Mouse (Mus musculus) adrenal gland, postnatal 14 days (tissue): ENCODE measurements at regions not wholly inside any gene's neighbourhood (a gene's known extent, or its start where the extent isn't known, plus 50 kb on each side); places are given as distances from the start of the nearest gene placed in this dataset.

Experiments
- DNase-seq: peaks from one replicate; pipeline ENCODE4 v3.0.0; 2021; ENCODE audit warnings: mixed read lengths

DNA sequence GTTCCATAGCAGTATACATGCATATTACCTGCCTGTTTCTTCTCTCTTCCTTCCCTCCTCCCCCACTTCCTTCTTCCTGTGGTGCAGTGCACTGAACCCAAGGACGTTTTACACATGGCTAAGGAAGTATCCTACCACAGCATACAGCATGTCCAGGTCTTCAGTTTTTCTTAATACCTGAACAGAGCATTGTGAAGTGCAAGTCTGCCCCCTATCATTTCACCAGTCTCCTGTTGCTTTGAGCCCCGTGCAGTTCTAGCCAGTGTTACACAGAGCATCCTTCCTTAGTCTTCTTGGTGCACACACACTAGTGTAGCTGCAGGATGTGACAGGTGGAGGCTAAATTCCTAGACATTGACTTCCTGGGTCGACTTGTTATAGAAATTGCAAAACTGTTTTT lies 53.7 kb upstream of the Foxb1 start:
- no peak for DNase-seq

DNA sequence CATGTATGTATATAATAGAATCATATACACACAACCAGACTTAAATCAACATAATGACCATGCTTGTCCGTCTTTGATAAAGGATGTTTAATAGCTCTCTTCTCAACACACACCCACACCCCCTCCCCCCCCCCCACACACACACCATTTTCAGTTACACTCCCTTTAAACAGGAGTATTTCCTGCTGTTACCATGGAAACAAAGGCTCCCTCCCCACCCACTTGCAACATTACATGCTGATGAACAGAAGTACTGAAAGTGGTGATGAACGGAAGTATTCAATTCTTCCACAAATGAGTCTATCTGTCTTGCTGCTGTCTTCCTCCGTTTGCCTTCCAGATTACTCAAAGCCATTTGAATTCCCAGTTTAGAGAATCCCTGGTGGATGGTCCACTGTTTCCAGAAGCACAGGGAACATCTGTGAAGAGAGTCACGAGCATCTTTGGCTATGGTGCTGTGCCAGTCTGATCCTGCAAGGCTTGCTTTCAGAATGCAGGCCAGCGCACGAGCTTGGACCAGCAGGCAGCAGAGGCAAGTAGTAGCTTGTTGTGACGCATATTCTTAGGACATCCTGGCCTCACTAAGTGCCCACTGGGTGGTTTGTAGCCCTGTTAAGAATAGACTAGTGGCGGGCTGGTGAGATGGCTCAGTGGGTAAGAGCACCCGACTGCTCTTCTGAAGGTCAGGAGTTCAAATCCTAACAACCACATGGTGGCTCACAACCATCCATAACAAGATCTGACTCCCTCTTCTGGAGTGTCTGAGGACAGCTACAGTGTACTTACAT lies 62.6 kb upstream of the Foxb1 start:
- DNase-seq, result no peak

DNA sequence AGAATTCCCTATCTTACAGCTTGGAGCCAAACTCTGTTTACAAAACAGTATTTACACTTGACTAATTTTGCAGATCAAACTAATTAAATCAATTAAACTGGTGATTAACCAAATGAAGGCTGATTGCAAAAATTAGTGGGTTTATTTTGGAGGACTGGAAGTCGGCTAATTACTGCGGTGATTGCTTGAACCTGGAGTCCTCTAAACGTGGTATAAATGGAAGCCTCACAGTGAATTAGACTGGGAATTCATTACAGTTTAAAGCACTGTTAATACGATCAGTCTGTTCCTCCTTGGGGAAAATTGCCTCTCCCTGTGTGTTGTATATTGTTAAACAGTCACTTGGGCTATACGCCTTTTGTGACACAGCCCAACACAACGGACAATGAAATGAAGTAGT lies 67.7 kb upstream of the Foxb1 start:
- no peak for DNase-seq

DNA sequence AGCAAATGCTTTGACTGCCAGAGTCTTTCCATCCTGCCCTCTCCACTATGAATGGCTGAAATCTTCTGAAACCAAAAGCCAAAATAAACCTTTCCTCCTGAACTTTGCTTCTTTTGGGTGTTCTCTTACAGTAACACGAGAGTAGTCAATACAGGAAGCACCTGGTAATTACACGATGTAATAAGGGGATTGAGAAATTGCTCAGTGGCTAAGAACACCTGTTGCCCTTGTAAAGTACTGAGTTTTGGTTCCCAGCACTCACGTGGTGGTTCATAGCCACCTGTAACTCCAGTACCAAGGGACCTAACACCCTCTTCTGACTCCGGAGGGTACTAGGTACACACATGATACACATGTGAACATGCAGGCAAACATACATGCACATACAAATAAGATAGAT lies 74.7 kb upstream of the Foxb1 start:
- DNase-seq, result no peak

DNA sequence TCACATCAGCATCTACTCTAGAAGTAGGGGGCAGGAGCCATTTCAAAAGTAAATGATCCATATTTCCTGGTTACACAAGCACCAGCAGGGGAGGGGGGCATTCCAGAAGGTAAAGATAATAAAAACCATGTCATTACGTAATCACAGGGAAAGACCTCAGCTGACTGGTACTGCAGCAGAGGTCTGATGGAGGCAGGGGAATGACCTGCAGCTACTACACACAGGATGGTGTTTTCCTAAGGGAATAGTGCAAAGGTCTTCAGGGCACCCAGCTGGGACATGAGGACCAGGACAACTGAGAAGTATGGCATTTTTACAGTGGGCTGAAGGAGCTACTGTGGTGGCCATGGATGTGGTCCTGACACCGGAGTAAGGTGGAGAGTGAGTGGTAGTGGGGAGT lies 78.5 kb upstream of the Foxb1 start:
- no peak for DNase-seq

DNA sequence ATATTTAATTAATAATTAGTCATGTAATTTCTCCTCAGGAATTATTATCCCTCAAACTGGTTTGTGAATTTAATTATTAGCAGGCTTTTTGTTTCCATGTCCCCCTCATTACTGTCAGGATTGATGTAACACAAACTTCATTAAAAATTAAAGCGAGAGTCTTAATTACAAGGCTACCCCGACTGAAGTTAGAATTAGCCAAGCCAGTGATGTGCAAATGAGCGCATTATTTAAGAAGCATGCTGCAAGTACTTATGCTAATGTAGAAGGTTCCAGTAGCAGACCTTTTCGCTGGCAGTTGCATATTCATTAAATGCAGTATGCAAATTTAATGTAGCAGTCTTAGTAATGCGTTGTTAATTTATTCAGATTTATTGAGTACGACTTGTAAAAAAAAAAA lies 84.0 kb upstream of the Foxb1 start:
- DNase-seq, result no peak

DNA sequence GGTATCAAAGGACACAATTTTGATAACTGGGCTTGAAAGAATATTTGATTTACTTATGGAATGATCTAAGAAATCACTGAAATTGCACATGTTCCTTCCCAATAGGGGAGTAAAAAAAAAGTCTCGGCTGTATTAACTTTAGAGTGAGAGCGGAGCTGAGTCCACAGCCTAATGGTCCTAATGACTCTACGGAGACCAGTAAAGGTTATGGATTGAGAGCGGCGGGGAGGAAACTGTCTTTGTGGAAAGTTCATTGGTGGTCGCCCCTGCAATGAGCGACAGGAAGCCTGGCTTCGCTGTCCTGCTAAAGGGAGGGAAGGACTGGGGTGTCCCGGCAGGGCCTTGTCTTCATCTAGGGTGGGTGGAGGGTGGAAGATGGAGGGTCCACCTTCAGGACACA lies 84.5 kb upstream of the Foxb1 start:
- DNase-seq, result no peak

DNA sequence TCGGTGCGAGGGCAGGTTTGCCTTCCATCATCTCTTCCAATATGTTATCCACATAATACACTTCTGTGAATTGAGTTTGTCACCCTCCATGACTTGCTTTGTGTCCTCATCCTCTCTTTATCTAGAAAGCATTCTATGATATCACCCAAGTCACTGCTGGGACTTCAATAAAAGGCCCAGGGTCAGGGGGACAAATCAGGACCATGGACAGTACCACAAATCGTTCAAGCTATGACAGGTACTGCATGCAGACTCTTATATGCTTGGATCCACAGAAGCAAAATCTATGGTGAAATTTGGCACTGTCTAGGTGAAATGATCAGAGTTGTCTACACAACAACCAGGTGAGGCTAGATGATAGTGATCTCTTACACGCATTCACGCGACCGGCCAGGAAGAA lies 95.9 kb upstream of the Foxb1 start:
- DNase-seq, result peak; percentile 53

DNA sequence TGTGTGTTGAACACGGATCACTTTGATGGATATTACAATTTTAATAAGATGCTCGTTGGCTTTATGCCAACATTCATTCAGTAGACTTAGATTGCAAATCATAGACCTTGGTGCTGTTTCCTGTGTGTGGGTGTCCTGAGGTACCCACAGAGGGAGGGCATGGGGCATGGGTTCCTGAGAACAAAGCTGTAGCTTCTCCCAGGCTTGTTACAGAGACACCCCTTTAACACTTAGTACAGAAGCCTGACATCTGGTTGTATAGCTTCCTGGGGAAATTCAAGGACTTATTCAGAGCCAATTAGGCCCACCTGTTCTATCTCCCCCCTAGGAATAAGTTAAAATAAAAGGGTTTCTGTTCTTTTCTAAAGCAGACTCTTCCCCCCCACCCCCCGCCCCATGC lies 97.9 kb upstream of the Foxb1 start:
- DNase-seq, result no peak

DNA sequence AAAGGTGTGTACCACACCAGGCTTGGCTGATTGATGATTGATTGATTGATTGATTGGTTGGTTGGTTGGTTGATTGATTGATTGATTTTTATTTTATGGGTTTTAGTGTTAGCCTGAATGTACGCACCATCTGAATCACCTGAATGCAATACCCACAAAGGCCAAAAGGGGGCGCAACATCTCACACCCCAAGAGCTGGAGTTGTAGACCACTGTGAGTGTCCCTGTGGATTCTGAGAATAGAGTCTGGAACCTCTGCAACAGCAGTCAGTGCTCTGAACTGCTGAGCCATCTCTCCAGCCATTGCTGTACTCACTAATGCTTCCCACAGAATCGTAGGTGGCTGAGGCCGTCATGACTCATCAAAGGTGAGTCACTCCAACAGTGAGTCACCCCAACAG lies 109.4 kb upstream of the Foxb1 start:
- DNase-seq, result no peak

DNA sequence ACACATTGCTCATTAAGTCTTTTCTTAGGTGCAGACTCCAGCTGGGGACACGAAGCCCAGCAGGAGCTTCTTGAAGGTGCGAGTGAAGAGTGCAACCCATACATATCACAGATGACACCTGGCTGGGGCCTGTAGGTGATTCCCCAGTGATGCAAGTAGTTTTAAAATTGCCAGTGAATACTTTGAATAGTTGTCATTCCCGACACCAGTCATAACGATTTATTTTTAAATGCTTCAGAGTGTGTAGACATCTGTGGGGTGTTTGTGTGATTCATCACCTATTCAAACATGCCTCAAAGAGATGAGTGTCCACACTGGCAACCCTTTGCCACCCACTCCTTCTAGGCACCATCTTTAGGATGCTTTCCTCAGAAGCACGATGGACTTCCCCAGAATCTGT lies 102.9 kb upstream of the Bnip2 start:
- no peak for DNase-seq

DNA sequence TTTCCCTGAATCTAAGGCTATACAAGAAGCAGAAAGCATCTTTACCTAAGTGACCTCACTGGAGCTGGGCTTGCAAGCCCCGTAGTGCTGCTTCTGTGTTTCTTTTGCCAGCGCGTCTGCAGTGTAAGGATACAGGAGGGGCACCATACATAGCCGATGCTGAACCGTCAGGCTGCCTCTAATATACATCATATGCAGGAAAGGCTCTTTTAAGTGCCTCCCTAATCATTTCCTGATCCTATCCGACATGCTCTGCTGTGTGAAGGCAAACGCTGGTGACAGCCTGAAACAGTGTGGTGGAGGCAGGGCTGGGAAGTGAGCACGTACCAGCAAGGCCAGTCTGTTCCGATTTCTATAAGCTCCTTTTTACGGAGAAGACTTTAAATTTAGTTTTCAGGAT lies 91.2 kb upstream of the Bnip2 start:
- no peak for DNase-seq

DNA sequence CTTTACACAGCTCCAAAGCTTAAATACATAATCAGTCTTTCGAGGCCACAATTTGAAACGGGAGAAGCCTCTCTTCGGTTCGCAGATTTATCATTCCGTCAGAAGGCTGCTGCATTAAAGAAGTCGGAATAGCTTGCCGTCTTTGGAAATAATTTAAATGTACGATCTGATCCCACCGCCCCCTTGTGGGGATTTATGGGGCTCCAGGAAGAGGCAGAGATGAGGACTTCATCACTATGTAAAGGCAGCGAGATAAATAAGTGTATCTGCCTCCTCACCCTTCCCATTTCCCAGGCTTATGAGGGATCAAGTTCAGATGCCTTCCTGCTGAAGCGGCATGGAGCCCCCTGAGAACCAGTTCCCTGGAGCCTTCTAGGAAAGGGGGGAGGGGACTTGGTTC lies 89.9 kb upstream of the Bnip2 start:
- peak; percentile 11 for DNase-seq

DNA sequence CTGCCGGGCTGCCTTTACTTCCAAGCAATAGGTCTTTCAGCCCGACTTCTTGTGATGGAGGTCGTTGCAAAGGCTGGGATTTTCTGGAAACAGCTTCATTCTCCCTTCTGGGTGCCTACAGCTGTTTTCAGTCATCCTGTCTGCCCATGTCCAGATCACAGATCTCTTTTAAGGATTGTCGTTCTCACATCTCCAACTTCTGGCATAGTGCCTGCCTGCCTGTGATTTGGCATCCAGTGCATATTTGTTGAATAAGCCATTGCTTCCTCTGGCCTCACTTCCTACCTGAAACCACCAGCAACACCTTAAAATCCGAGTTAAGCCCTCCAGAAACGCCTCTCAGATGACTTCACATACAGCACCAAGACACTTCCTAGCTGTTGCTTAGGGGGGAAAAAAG lies 88.4 kb upstream of the Bnip2 start:
- DNase-seq, result no peak

DNA sequence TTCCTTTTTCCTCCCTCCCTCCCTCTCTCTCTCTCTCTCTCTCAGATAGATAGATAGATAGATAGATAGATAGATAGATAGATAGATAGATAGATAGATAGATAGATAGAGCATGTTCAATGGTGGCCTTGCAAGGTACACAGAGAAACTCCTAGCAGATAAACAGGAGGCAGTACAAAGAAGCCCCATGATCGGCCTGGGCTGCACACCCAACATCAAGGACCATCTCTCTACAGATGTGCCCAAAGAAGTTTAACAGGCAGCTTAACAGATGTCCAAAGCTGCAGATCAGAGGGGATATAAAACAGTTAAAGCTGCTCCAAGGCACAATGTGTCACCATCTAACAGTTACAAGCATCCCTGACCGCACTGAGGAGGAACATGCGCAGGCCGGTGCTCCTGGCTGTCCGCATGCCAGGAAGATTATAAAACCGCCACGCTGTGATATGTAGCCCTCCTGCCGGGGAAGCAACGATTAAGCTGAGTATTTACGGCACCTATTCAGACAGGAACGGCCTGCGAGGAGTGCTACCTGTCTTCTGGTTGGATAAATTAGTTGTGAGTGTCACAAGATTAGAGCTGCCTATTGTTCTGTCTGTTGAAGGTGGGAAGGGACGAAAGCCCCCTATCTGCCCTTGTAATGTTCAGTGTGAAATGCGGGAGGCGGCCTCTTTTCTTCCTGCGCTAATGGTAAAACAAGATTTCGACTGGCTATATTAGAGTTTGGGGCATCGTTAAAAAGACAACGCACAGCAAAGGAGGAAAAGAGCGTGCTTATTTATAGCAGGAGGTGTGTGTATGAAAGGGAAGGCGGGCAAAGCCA lies 81.9 kb upstream of the Bnip2 start:
- DNase-seq, result peak; percentile 24

DNA sequence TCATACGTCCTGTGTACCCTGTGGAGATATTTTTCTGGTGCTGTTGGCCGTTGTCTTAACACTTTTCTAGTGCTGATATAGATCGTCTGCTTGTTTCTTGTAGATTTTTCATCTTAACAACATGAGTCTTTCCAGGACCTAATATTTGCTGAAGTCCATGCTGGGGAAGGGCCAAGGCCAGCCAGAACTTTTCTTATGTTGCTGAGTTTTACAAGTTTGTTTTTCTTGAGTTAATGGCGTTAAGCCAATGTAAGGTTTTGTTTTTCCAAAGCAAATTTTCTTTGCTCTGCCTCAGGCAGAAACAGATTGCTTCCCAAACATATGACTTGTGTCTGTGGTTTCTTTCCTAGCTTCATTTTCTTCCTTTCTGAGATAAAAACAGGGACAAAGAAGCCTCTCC lies 78.6 kb upstream of the Bnip2 start:
- DNase-seq, result no peak

DNA sequence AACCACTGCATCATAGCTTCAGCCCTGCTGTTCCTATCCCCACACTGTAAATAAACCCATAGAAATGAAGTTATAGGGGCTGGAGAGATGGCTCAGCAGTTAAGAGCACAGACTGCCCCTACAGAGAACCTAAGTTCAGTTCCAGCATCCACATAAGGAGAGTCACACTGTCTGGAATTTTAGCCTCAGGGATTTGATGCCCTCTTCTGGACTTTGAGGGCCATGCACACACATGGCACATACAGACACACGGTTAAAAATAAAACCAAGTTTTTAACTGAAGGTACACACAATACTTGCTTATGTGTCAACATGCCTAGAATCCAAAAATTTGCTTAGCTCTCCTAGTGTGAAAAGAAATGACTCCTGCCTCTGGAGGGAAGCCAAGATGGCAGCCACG lies 61.1 kb upstream of the Bnip2 start:
- DNase-seq, result no peak

DNA sequence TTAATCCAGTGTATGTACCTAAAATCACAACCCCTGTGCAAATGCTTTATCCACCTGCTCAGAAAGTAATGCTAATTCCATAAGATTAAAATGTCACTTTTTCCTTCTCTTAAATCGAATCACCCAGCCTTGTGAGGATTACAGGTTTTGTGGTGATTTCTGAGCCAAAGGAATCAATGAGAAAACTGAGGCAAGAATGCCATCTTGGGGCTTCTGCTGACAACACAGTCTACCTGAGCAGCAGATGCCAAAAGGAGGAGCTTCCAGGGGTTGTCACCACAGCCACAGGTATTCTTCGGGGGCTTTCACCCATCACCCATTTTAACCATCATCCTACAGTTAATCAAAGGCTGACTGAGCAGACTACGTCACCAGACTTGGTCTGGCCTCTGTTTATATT lies 51.4 kb upstream of the Bnip2 start:
- DNase-seq, result no peak
